Mouse (Mus musculus) adrenal gland (tissue): ENCODE measurements at regions not wholly inside any gene's neighbourhood (a gene's known extent, or its start where the extent isn't known, plus 50 kb on each side); places are given as distances from the start of the nearest gene placed in this dataset.

Experiments
- intact Hi-C: fragments of 180-260 bp; cut with DNase I; formaldehyde crosslinking; loops from one replicate; pipeline ENCODE4 v1.15.1; 2025

- intact Hi-C loops, result no loop called here
Measured at GRCm38 (mm10) chr9:115665337-115666004, 243.8 kb upstream of the Gadl1 start.

GRCm38 (mm10) chr9:115666530-115666929 lies 242.7 kb upstream of the Gadl1 start:
- intact Hi-C loops, result no loop called here

GRCm38 (mm10) chr9:115680703-115681576 lies 228.3 kb upstream of the Gadl1 start:
- intact Hi-C loops, result no loop called here

GRCm38 (mm10) chr9:115681841-115682240 lies 227.4 kb upstream of the Gadl1 start:
- intact Hi-C loops, result no loop called here

GRCm38 (mm10) chr9:115683951-115684350 lies 225.3 kb upstream of the Gadl1 start:
- intact Hi-C loops, result no loop called here

GRCm38 (mm10) chr9:115686605-115687004 lies 222.7 kb upstream of the Gadl1 start:
- intact Hi-C loops, result no loop called here

GRCm38 (mm10) chr9:115692837-115693236 lies 216.4 kb upstream of the Gadl1 start:
- intact Hi-C loops, result no loop called here

GRCm38 (mm10) chr9:115703791-115704190 lies 205.5 kb upstream of the Gadl1 start:
- intact Hi-C loops, result loop anchor here (5.0 to 10.0 kb wide), 3 partner anchors 399 to 616 kb away; no protein-coding TSS in a partner anchor

- intact Hi-C loops, result loop anchor here (5.0 to 10.0 kb wide), 3 partner anchors 399 to 617 kb away; no protein-coding TSS in a partner anchor
Measured at GRCm38 (mm10) chr9:115704249-115704648, 205.0 kb upstream of the Gadl1 start.

- intact Hi-C loops, result loop anchor here (10.0 kb wide), 1 partner anchor 401 kb away; no protein-coding TSS in a partner anchor
Measured at GRCm38 (mm10) chr9:115705761-115706160, 203.5 kb upstream of the Gadl1 start.

GRCm38 (mm10) chr9:115708199-115708934 lies 200.9 kb upstream of the Gadl1 start:
- intact Hi-C loops, result loop anchor here (10.0 kb wide), 1 partner anchor 404 kb away; no protein-coding TSS in a partner anchor

- intact Hi-C loops, result loop anchor here (5.0 kb wide), 1 partner anchor 147 kb away; no protein-coding TSS in a partner anchor
Measured at GRCm38 (mm10) chr9:115710039-115710739, 199.1 kb upstream of the Gadl1 start.

GRCm38 (mm10) chr9:115720306-115720705 lies 188.9 kb upstream of the Gadl1 start:
- intact Hi-C loops, result no loop called here

- intact Hi-C loops, result no loop called here
Measured at GRCm38 (mm10) chr9:115720841-115721240, 188.4 kb upstream of the Gadl1 start.

GRCm38 (mm10) chr9:115724063-115724462 lies 185.2 kb upstream of the Gadl1 start:
- intact Hi-C loops, result no loop called here

GRCm38 (mm10) chr9:115727361-115727760 lies 181.9 kb upstream of the Gadl1 start:
- intact Hi-C loops, result no loop called here

- intact Hi-C loops, result no loop called here
Measured at GRCm38 (mm10) chr9:115731557-115731956, 177.7 kb upstream of the Gadl1 start.

GRCm38 (mm10) chr9:115733104-115733503 lies 176.2 kb upstream of the Gadl1 start:
- intact Hi-C loops, result no loop called here

- intact Hi-C loops, result no loop called here
Measured at GRCm38 (mm10) chr9:115739984-115740383, 169.3 kb upstream of the Gadl1 start.

- intact Hi-C loops, result no loop called here
Measured at GRCm38 (mm10) chr9:115746436-115746835, 162.8 kb upstream of the Gadl1 start.

- intact Hi-C loops, result no loop called here
Measured at GRCm38 (mm10) chr9:115760496-115760895, 148.8 kb upstream of the Gadl1 start.
